Mouse (Mus musculus): ENCODE data around the gene Cox6b2. TPM values are rescaled to one million over a fixed set of nuclear protein-coding genes. Genes with fewer than 3 reads are reported as not detected.

Cox6b2 gene
- polyA plus RNA-seq, 1 experiment from 2014 or later = 35.6 TPM

- peak overlapping the region; percentile 10; the same call in 1 of the 2 replicates for H3K9ac ChIP-seq
- H3K4me2 ChIP-seq = peak overlapping the region; percentile 72
- H3K4me1 ChIP-seq (replicated peaks) = peaks cover 16% of the 10 kb centered on the region
- WGBS = 2% methylated on average over 30 of the region's 30 CpGs
- no peaks in the 10 kb centered on the region for H3K9me3 ChIP-seq (replicated peaks)
- peak; percentile 66 for ATAC-seq (replicated peaks; ENCODE audit: insufficient number of reproducible peaks, insufficient read depth, low FRiP score, low read depth)
- peak overlapping the region; percentile 50 for H3K4me3 ChIP-seq
- H3K27me3 ChIP-seq = no peaks in the 10 kb centered on the region
- peak overlapping the region; percentile 48 for H3K27ac ChIP-seq
- no peaks in the 10 kb centered on the region for H3K36me3 ChIP-seq
Measured at GRCm38 (mm10) chr7:4751971-4752820, 698 bp downstream of the Cox6b2 start.

- H3K9me3 ChIP-seq (replicated peaks) = no peaks in the 10 kb centered on the region
- H3K36me3 ChIP-seq = peaks cover 19% of the 10 kb centered on the region; the same call in 1 of the 2 replicates
- H3K4me1 ChIP-seq (replicated peaks) = peaks cover 16% of the 10 kb centered on the region
- H3K4me3 ChIP-seq = no peak overlapping the region
- H3K27ac ChIP-seq = no peak overlapping the region
- no peak for ATAC-seq (replicated peaks; ENCODE audit: insufficient number of reproducible peaks, insufficient read depth, low FRiP score, low read depth)
- 54% methylated on average over 2 of the region's 2 CpGs for WGBS
- no peak overlapping the region for H3K4me2 ChIP-seq
- no peaks in the 10 kb centered on the region for H3K27me3 ChIP-seq
- H3K9ac ChIP-seq = no peak overlapping the region
Measured at GRCm38 (mm10) chr7:4749169-4749568, 3.7 kb downstream of the Cox6b2 start.

GRCm38 (mm10) chr7:4748321-4748720 is 4.6 kb downstream of the Cox6b2 start:
- no peak for ATAC-seq (replicated peaks; ENCODE audit: insufficient number of reproducible peaks, insufficient read depth, low FRiP score, low read depth)
- H3K4me1 ChIP-seq (replicated peaks) = peaks cover 16% of the 10 kb centered on the region
- 68% methylated on average over 4 of the region's 4 CpGs for WGBS
- no peak overlapping the region for H3K27ac ChIP-seq
- no peak overlapping the region for H3K9ac ChIP-seq
- no peaks in the 10 kb centered on the region for H3K27me3 ChIP-seq
- H3K36me3 ChIP-seq = peaks cover 20% of the 10 kb centered on the region; the same call in 1 of the 2 replicates
- no peaks in the 10 kb centered on the region for H3K9me3 ChIP-seq (replicated peaks)
- no peak overlapping the region for H3K4me3 ChIP-seq
- H3K4me2 ChIP-seq = no peak overlapping the region

GRCm38 (mm10) chr7:4747156-4747899 is 5.6 kb downstream of the Cox6b2 start:
- WGBS = 55% methylated on average over 9 of the region's 9 CpGs
- no peak overlapping the region for H3K4me2 ChIP-seq
- no peak overlapping the region for H3K27ac ChIP-seq
- peaks cover 15% of the 10 kb centered on the region for H3K4me1 ChIP-seq (replicated peaks)
- peaks cover 20% of the 10 kb centered on the region; the same call in 1 of the 2 replicates for H3K36me3 ChIP-seq
- no peak overlapping the region for H3K9ac ChIP-seq
- no peaks in the 10 kb centered on the region for H3K27me3 ChIP-seq
- H3K4me3 ChIP-seq = no peak overlapping the region
- ATAC-seq (replicated peaks; ENCODE audit: insufficient number of reproducible peaks, insufficient read depth, low FRiP score, low read depth) = no peak
- H3K9me3 ChIP-seq (replicated peaks) = no peaks in the 10 kb centered on the region

GRCm38 (mm10) chr7:4746326-4746980 is 6.4 kb downstream of the Cox6b2 start:
- no peaks in the 10 kb centered on the region for H3K9me3 ChIP-seq (replicated peaks)
- no peak overlapping the region for H3K4me3 ChIP-seq
- H3K27me3 ChIP-seq = no peaks in the 10 kb centered on the region
- H3K27ac ChIP-seq = no peak overlapping the region
- peaks cover 17% of the 10 kb centered on the region for H3K4me1 ChIP-seq (replicated peaks)
- H3K4me2 ChIP-seq = no peak overlapping the region
- peaks cover 20% of the 10 kb centered on the region; the same call in 1 of the 2 replicates for H3K36me3 ChIP-seq
- H3K9ac ChIP-seq = no peak overlapping the region
- WGBS = 85% methylated on average over 22 of the region's 22 CpGs
- no peak for ATAC-seq (replicated peaks; ENCODE audit: insufficient number of reproducible peaks, insufficient read depth, low FRiP score, low read depth)

GRCm38 (mm10) chr7:4744886-4745285 is 8.0 kb downstream of the Cox6b2 start:
- Histone ChIP-seq H3K9ac (no peak overlapping the region), H3K4me1 (replicated peaks) (peaks cover 23% of the 10 kb centered on the region), H3K9me3 (replicated peaks) (no peaks in the 10 kb centered on the region), H3K4me2 (no peak overlapping the region), H3K4me3 (no peak overlapping the region), H3K27ac (no peak overlapping the region), H3K27me3 (no peaks in the 10 kb centered on the region), H3K36me3 (peaks cover 20% of the 10 kb centered on the region; the same call in 1 of the 2 replicates)
- no peak for ATAC-seq (replicated peaks; ENCODE audit: insufficient number of reproducible peaks, insufficient read depth, low FRiP score, low read depth)
- 96% methylated on average over 6 of the region's 6 CpGs for WGBS

GRCm38 (mm10) chr7:4743354-4743753 is 9.5 kb downstream of the Cox6b2 start:
- Histone ChIP-seq H3K4me3 (no peak overlapping the region), H3K9ac (no peak overlapping the region), H3K9me3 (replicated peaks) (no peaks in the 10 kb centered on the region), H3K27me3 (no peaks in the 10 kb centered on the region), H3K4me1 (replicated peaks) (peaks cover 28% of the 10 kb centered on the region), H3K36me3 (peaks cover 20% of the 10 kb centered on the region; the same call in 1 of the 2 replicates), H3K27ac (no peak overlapping the region), H3K4me2 (no peak overlapping the region)
- WGBS = 48% methylated on average over 2 of the region's 2 CpGs
- no peak for ATAC-seq (replicated peaks; ENCODE audit: insufficient number of reproducible peaks, insufficient read depth, low FRiP score, low read depth)

- 85% methylated on average over 6 of the region's 6 CpGs for WGBS
Measured at GRCm38 (mm10) chr7:4742482-4742819, 10.4 kb downstream of the Cox6b2 start.

GRCm38 (mm10) chr7:4741672-4742481 is 11.0 kb downstream of the Cox6b2 start:
- no peaks in the 10 kb centered on the region for H3K27me3 ChIP-seq
- peak overlapping the region; percentile 89 for H3K27ac ChIP-seq
- peak overlapping the region; percentile 76; the same call in 1 of the 2 replicates for H3K9ac ChIP-seq
- 79% methylated on average over 21 of the region's 21 CpGs for WGBS
- peak overlapping the region; percentile 80 for H3K4me2 ChIP-seq
- peak overlapping the region; percentile 68 for H3K4me3 ChIP-seq
- no peaks in the 10 kb centered on the region for H3K9me3 ChIP-seq (replicated peaks)
- H3K4me1 ChIP-seq (replicated peaks) = peaks cover 28% of the 10 kb centered on the region
- no peak for ATAC-seq (replicated peaks; ENCODE audit: insufficient number of reproducible peaks, insufficient read depth, low FRiP score, low read depth)
- H3K36me3 ChIP-seq = peaks cover 20% of the 10 kb centered on the region; the same call in 1 of the 2 replicates

More at GRCm38 (mm10) chr7:4742482-4742819, 10.4 kb downstream of the Cox6b2 start:
- Histone ChIP-seq H3K4me3 (no peak overlapping the region), H3K36me3 (peaks cover 20% of the 10 kb centered on the region; the same call in 1 of the 2 replicates), H3K27me3 (no peaks in the 10 kb centered on the region), H3K27ac (no peak overlapping the region), H3K4me2 (peak overlapping the region; percentile 80; the same call in 1 of the 2 replicates), H3K9me3 (replicated peaks) (no peaks in the 10 kb centered on the region), H3K4me1 (replicated peaks) (peaks cover 28% of the 10 kb centered on the region), H3K9ac (0 out of 2 replicates have a peak overlapping the region, but pooled peaks have one; percentile 10)
- ATAC-seq (replicated peaks; ENCODE audit: insufficient number of reproducible peaks, insufficient read depth, low FRiP score, low read depth) = no peak

- no peak for ATAC-seq (replicated peaks; ENCODE audit: insufficient number of reproducible peaks, insufficient read depth, low FRiP score, low read depth)
- H3K9me3 ChIP-seq (replicated peaks) = no peaks in the 10 kb centered on the region
- 4% methylated on average over 4 of the region's 4 CpGs for WGBS
Measured at GRCm38 (mm10) chr7:4741151-4741550, 11.7 kb downstream of the Cox6b2 start.

More at GRCm38 (mm10) chr7:4741151-4741550, 11.7 kb downstream of the Cox6b2 start:
- H3K36me3 ChIP-seq = peaks cover 15% of the 10 kb centered on the region; the same call in 1 of the 2 replicates
- H3K27me3 ChIP-seq = no peaks in the 10 kb centered on the region
- H3K4me2 ChIP-seq = peak overlapping the region; percentile 80
- peaks cover 28% of the 10 kb centered on the region for H3K4me1 ChIP-seq (replicated peaks)
- peak overlapping the region; percentile 89 for H3K27ac ChIP-seq
- H3K4me3 ChIP-seq = peak overlapping the region; percentile 68
- peak overlapping the region; percentile 76 for H3K9ac ChIP-seq
